In the genomic region with DNA sequence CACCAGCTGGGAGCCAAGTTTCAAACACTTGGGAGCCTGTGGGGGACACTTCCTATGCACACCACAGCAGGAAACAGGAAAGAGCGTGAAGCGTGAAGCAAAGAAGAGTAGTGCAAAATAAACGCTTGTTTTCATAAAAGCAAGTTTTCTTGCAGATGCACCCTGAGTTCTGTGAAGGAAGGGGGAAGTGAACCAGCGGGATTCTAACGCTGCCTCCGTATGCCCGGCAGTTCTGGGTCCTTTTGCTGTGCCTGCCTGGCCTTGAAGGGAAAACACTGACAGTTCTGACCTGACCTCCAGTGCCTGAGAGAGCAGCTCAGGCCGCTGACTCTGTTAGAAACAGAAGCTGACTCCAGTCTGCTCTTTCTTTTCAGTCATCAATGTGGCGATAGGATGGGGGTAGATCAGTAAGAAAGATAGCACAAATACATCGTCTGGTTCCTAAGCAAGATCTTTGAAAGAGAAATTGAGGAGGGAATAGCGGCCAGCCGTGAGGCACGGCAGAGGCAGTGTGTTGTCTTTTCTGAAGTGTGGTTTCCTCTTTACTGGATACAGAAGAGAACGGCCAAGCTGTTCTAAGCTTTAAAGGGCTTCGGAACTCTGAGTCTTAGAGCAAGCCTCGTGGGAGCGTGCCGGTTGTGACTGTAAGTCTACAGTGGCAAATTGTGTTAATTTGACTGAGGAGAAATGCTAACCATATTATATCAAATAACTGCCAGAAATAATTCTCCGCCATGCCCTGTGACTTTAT, we compare ENCODE assay signal across 10 mouse cellular contexts.
DNase-seq lines count a peak whose midpoint lies in the region; ATAC-seq and TF ChIP-seq lines count a peak whose summit lies in the region.
"Had no signal": no experiment of that assay in that cellular context is flagged by ENCODE, and none has a peak within 500 bp of the region (broad histone marks: within the 10 kb centered on the region; RNA-seq: fewer than 3 reads in every experiment).

No protein-coding gene starts in this region.

- H3K36me3 ChIP-seq in liver, embryonic 15.5 days (replicated peaks), result no peaks in the 10 kb centered on the region

- no peak overlapping the region for H3K4me3 ChIP-seq in bone marrow macrophage, adult 2 months (ENCODE audit: insufficient read depth, low read length)
- no peak overlapping the region for H3K4me3 ChIP-seq in liver, embryonic 15.5 days (replicated peaks)
- H3K4me3 ChIP-seq: erythroblast, embryonic 14.5 days had no signal

- H3K27me3 ChIP-seq in liver, embryonic 15.5 days, result no peaks in the 10 kb centered on the region

- no peak overlapping the region for H3K4me2 ChIP-seq in liver, embryonic 15.5 days

- no peak for TF ChIP-seq CTCF in bone marrow macrophage, adult 2 months (IDR thresholded peaks at IDR 0.05; ENCODE audit: low read depth, low read length)

- TF ChIP-seq POLR2A in bone marrow macrophage, adult 2 months (IDR thresholded peaks at IDR 0.05; ENCODE audit: borderline replicate concordance, low read depth, low read length), result no peak

- ATAC-seq in liver, embryonic 15.5 days (ENCODE audit: insufficient read depth), result no peak

- no peaks in the 10 kb centered on the region for H3K9me3 ChIP-seq in liver, embryonic 15.5 days (replicated peaks)

- WGBS in liver, embryonic 15.5 days (ENCODE audit: insufficient replicate concordance), result 27% methylated on average over 19 of the region's 19 CpGs

- H3K4me1 ChIP-seq in bone marrow macrophage, adult 2 months (ENCODE audit: control insufficient read depth, insufficient read depth, low read length), result peaks cover 33% of the 10 kb centered on the region
- H3K4me1 ChIP-seq in liver, embryonic 15.5 days (replicated peaks), result no peaks in the 10 kb centered on the region

- peak overlapping the region; percentile 49 for H3K27ac ChIP-seq in bone marrow macrophage, adult 2 months (ENCODE audit: insufficient read depth, low read depth, low read length)
- H3K27ac ChIP-seq in liver, embryonic 15.5 days (replicated peaks), result 0 out of 2 replicates have a peak overlapping the region, but pooled peaks have one; percentile 9

- H3K9ac ChIP-seq in liver, embryonic 15.5 days, result no peak overlapping the region

- DNase-seq in kidney, adult 9 months, result peak; percentile 5
- DNase-seq in kidney, adult 11 months, result no peak
- peak; percentile 39 for DNase-seq in A20 (ENCODE audit: low read depth, low spot score)
- DNase-seq in cerebellum, postnatal 4 days (ENCODE audit: low spot score in 2 of 2), result no peak
- no peak for DNase-seq in gastrocnemius, postnatal 10 days
- no peak for DNase-seq in layer of hippocampus, postnatal 14 days (ENCODE audit: low spot score in 2 of 2)
- DNase-seq: layer of hippocampus, adult 9-11 months had no signal

Comparison
In these comparisons a context has a peak if more than half of its experiments do, and no peak if none do; other contexts are left out.
1. DNase-seq: peak in kidney, adult 9 months (single experiment) and A20 (single experiment); none in kidney, adult 11 months (single experiment), cerebellum, postnatal 4 days (0 of 2), gastrocnemius, postnatal 10 days (single experiment) and layer of hippocampus, postnatal 14 days (0 of 2).